Mouse (Mus musculus) liver, adult 2 months (tissue): ENCODE data around the gene A4gnt. TPM values are rescaled to one million over a fixed set of nuclear protein-coding genes. Genes with fewer than 3 reads are reported as not detected.

Source experiments
- DNase-seq: peaks from one replicate; pipeline ENCODE4 v3.0.0-alpha.2; 2011; ENCODE audit warnings: low read depth, low spot score; ENCODE audit errors: extremely low read depth
- H3K27ac ChIP-seq: fragments of 200-500 bp; replicated peaks from 2 replicates; pipeline ENCODE4 v1.5.1; 2012; ENCODE audit warnings: low read depth, mild to moderate bottlenecking, control low read depth, inconsistent platforms, low read length; ENCODE audit not compliant: insufficient read depth
- H3K27me3 ChIP-seq: fragments of 200-500 bp; 2 replicates; pipeline ENCODE4 v1.6.1; 2012; ENCODE audit warnings: mild to moderate bottlenecking, moderate library complexity, low read length, inconsistent platforms; ENCODE audit not compliant: control insufficient read depth, insufficient read depth
- H3K36me3 ChIP-seq: fragments of 200-500 bp; 2 replicates; pipeline ENCODE4 v1.6.1; 2012; ENCODE audit warnings: low read length, inconsistent platforms; ENCODE audit not compliant: control insufficient read depth, insufficient read depth
- H3K4me1 ChIP-seq: fragments of 200-500 bp; 2 replicates; pipeline ENCODE4 v1.6.1; 2011; ENCODE audit warnings: low read length; ENCODE audit not compliant: control insufficient read depth, insufficient read depth
- H3K4me3 ChIP-seq: fragments of 200-500 bp; 2 replicates; pipeline ENCODE4 v1.5.1; 2011; ENCODE audit warnings: low read depth, mild to moderate bottlenecking, control low read depth, low read length, moderate library complexity; ENCODE audit not compliant: insufficient read depth
- H3K79me2 ChIP-seq: fragments of 200-500 bp; 2 replicates; pipeline ENCODE4 v1.6.1; 2012; ENCODE audit warnings: inconsistent platforms, mild to moderate bottlenecking, low read length, moderate library complexity; ENCODE audit not compliant: control insufficient read depth, insufficient read depth
- H3K9ac ChIP-seq: fragments of 200-500 bp; 2 replicates; pipeline ENCODE4 v1.6.1; 2012; ENCODE audit warnings: low read depth, mild to moderate bottlenecking, control low read depth, inconsistent platforms, low read length
- CTCF ChIP-seq: fragments of 200-500 bp; IDR thresholded peaks from 2 replicates; pipeline ENCODE4 v1.5.1; 2011; ENCODE audit warnings: low read depth, low read length, control low read depth
- POLR2A ChIP-seq: fragments of 200-500 bp; IDR thresholded peaks from 2 replicates; pipeline ENCODE4 v1.6.1; 2011; ENCODE audit warnings: low read length, control low read depth; ENCODE audit not compliant: insufficient read depth; ENCODE audit errors: extremely low read depth
- WGBS: fragments of 180-500 bp; shearing (Covaris S2); methylation state at CpG from one replicate; pipeline ENCODE4 v1.1.7; 2018; 5-methylcytosine and 5-hydroxymethylcytosine counted together
- polyA plus RNA-seq: library from polyadenylated mRNA; depleted of rRNA; stranded (reverse); fragments of >200 nt; gene quantifications from 2 replicates; pipeline ENCODE4 v1.2.3, GENCODE M21; 2012; rRNA removed
- total RNA-seq: library from RNA; depleted of rRNA; stranded (reverse); fragments of >200 nt; gene quantifications from 2 replicates; pipeline ENCODE4 v1.2.3, GENCODE M21; 2014; rRNA removed

Gene A4gnt
- total and polyA plus RNA-seq, 2 experiments = not detected

DNA sequence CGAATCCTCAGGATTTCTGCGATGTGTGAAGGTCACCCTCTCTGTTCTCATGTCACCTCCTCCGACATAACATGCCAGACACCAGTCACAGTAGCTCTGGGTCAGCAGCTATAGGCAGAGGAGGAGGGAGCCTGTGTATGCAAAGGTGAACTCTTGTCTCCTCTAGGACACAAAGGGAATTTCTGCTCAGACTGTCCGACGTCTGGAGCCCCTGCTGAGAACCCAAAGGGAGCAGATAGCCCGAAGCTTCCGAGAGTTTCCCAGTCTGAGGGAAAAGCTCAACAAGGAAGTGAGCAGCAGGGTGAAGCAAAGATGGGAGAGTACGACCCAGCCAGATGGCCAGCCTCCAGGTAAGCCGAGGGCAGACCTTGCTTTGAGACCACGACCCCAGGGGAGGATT, 48.5 kb downstream of the A4gnt start:
- no peaks in the 10 kb centered on the region for H3K27me3 ChIP-seq
- no peaks in the 10 kb centered on the region for H3K79me2 ChIP-seq
- no peak overlapping the region for H3K27ac ChIP-seq
- TF ChIP-seq POLR2A = no peak
- TF ChIP-seq CTCF = no peak
- 76% methylated on average over 10 of the region's 10 CpGs for WGBS
- no peak overlapping the region for H3K9ac ChIP-seq
- DNase-seq = no peak
- H3K36me3 ChIP-seq = no peaks in the 10 kb centered on the region
- H3K4me3 ChIP-seq = no peak overlapping the region
- H3K4me1 ChIP-seq = no peaks in the 10 kb centered on the region

DNA sequence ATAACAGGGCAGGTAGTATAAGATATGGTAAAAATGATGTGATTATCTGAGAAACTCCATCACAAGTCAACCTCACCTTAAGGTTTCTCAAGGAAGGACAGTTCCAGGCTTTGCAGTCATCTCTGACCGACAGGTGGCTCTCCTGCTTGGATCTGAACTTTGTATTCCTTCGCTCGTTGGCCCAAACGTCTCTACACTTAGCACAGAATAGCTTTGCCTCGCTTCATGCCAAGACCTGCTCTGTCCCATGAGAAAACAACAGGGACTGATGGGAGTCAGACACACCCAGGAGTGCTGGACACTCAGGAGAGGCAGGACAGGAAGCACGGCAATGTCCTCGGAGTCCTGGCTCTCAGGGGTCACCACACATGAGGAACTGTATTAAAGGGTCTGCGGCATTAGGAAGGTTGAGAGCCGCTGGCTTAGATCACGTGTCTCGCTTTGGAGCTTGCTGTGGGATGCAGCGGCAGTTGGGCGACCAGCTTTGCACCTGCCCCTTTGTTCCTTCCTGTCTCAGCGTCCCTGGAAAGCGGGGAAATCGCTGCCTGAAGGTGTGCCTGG, 49.4 kb downstream of the A4gnt start:
- TF ChIP-seq POLR2A (no peak), CTCF (no peak)
- H3K36me3 ChIP-seq = no peaks in the 10 kb centered on the region
- no peak overlapping the region for H3K27ac ChIP-seq
- WGBS = 69% methylated on average over 16 of the region's 16 CpGs
- no peak overlapping the region for H3K9ac ChIP-seq
- no peaks in the 10 kb centered on the region for H3K79me2 ChIP-seq
- no peak for DNase-seq
- H3K4me1 ChIP-seq = no peaks in the 10 kb centered on the region
- no peaks in the 10 kb centered on the region for H3K27me3 ChIP-seq
- no peak overlapping the region for H3K4me3 ChIP-seq

DNA sequence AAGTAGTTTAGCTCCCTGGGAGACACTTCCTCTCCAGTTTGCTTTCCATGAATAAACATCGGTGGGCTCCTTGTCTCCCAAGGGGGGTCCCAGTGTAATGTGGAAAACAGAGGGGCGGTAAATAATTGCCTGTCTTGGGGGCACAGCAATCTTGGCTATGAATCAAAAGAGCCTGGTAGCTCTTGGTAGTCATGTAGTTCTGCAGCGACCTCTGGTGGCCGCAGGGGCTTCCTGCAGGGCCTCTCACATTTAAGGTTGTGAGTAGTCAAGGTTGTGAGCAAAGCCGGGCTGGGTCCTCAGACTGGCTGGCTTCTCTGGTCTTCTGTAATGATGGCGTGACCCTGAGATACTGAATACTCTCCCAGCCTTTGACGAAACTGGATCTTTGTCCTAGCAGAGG, 50.1 kb downstream of the A4gnt start:
- Histone ChIP-seq H3K27me3 (no peaks in the 10 kb centered on the region), H3K9ac (no peak overlapping the region), H3K27ac (no peak overlapping the region), H3K79me2 (no peaks in the 10 kb centered on the region), H3K4me3 (no peak overlapping the region), H3K4me1 (no peaks in the 10 kb centered on the region), H3K36me3 (no peaks in the 10 kb centered on the region)
- TF ChIP-seq CTCF (peak; percentile 90), POLR2A (no peak)
- 19% methylated on average over 7 of the region's 7 CpGs for WGBS
- peak; percentile 44 for DNase-seq

DNA sequence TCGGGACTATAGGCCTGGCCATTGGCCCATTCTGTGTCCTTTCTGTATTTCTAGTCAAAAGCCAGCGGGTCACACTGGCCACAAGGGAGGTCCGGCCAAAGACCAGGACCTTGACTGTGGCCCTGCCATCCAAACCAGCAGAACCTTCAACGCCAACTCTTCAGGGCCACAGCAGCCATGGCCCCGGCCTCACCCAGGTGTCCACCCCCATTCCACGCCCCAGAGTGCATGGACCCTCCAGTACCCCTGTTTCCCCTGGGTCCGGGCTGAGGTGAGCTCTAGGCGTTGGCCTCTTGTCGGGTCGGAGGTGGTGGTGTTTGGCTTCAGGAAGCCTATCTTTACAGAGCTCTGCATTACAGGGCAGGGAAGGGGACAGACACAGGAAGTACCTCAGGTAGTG, 50.6 kb downstream of the A4gnt start:
- Histone ChIP-seq H3K27ac (no peak overlapping the region), H3K79me2 (no peaks in the 10 kb centered on the region), H3K4me1 (no peaks in the 10 kb centered on the region), H3K4me3 (no peak overlapping the region), H3K27me3 (no peaks in the 10 kb centered on the region), H3K9ac (no peak overlapping the region), H3K36me3 (no peaks in the 10 kb centered on the region)
- 79% methylated on average over 10 of the region's 10 CpGs for WGBS
- DNase-seq = no peak
- TF ChIP-seq CTCF (no peak), POLR2A (no peak)

DNA sequence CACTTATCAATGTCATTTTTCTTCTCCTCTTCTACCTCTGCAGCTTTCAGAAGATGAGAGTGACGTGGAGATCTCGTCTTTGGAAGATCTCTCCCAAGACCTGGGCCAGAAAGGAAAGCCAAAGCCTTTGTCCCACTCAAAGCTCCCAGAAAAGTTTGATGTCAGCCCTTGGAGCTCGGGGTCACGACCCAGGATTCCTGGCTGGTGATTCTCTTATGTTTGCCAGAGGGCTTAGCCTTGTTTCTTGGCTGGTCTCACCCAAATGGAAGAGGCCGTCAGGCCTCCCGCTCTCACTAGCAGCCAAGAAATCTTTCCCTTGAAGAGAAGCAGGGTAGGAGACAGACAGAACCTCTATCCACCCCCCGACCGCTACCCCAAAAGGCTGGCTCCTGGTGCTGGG, 55.3 kb downstream of the A4gnt start:
- DNase-seq = peak; percentile 70
- Histone ChIP-seq H3K36me3 (no peaks in the 10 kb centered on the region), H3K4me1 (no peaks in the 10 kb centered on the region), H3K27ac (no peak overlapping the region), H3K79me2 (no peaks in the 10 kb centered on the region), H3K4me3 (no peak overlapping the region), H3K27me3 (no peaks in the 10 kb centered on the region), H3K9ac (no peak overlapping the region)
- 54% methylated on average over 8 of the region's 8 CpGs for WGBS
- no peak for TF ChIP-seq CTCF
- no peak for TF ChIP-seq POLR2A

DNA sequence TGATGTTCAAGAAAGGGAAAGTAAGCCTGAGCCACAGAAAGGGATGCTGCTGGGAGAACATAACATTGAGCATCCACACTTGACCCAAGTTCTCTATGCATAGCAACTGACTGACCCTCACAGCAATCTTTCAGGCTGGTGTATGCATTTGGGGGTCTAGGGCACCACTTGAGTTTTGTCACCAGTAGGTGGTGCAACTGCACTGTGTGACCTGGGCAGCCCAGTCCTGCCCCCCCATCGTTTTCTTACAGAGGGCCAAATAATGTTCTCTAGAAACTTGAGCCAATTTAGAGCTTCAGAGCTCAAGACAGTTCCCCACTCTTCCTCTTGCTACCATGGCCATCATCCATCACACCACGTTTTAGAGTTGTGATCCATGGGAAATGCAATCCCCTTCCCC, 59.3 kb downstream of the A4gnt start:
- Histone ChIP-seq H3K79me2 (no peaks in the 10 kb centered on the region), H3K4me3 (no peak overlapping the region), H3K27me3 (no peaks in the 10 kb centered on the region), H3K36me3 (no peaks in the 10 kb centered on the region), H3K4me1 (no peaks in the 10 kb centered on the region), H3K27ac (no peak overlapping the region), H3K9ac (no peak overlapping the region)
- 23% methylated on average over 2 of the region's 2 CpGs for WGBS
- DNase-seq = no peak
- TF ChIP-seq POLR2A = no peak
- peak; percentile 36; the same call in 1 of the 2 replicates for TF ChIP-seq CTCF

Other genes with a start within 250 kb of the A4gnt start
- gene Mras, start 175.1 kb upstream of the A4gnt start, total RNA-seq = 1.3 and 2.9 TPM in 2 replicates
- gene Mras, start 175.1 kb upstream of the A4gnt start, polyA plus RNA-seq = 3.5 and 4.1 TPM in 2 replicates
- gene Nme9, start 161.0 kb upstream of the A4gnt start, total RNA-seq = not detected in 2 replicates
- not detected in 2 replicates for gene Nme9, start 161.0 kb upstream of the A4gnt start, polyA plus RNA-seq
- 9.3 and 12.1 TPM in 2 replicates for gene Armc8, start 43.6 kb upstream of the A4gnt start, total RNA-seq
- 3.8 and 4.4 TPM in 2 replicates for gene Armc8, start 43.6 kb upstream of the A4gnt start, polyA plus RNA-seq
- gene Dbr1, start 36.7 kb upstream of the A4gnt start, total RNA-seq = 6.9 and 11.5 TPM in 2 replicates
- 5.4 and 7.1 TPM in 2 replicates for gene Dbr1, start 36.7 kb upstream of the A4gnt start, polyA plus RNA-seq
- gene Dzip1l, start 17.0 kb downstream of the A4gnt start, total RNA-seq = 0.46 and 0.47 TPM in 2 replicates
- 0.20 and 0.22 TPM in 2 replicates for gene Dzip1l, start 17.0 kb downstream of the A4gnt start, polyA plus RNA-seq
- not detected in 2 replicates for gene Cldn18, start 104.8 kb downstream of the A4gnt start, total RNA-seq
- 0.06 TPM in 1 of 2 replicates, not detected in the other for gene Cldn18, start 104.8 kb downstream of the A4gnt start, polyA plus RNA-seq